Mouse (Mus musculus): ENCODE measurements around the gene Angptl2. TPM values are rescaled to one million over a fixed set of nuclear protein-coding genes. Genes with fewer than 3 reads are reported as not detected.

Gene Angptl2
- total RNA-seq, 2 experiments from 2014 or later = not detected

GRCm38 (mm10) chr2:33261475-33261874, 45.6 kb downstream of the Angptl2 start:
- no peak for ATAC-seq (replicated peaks; ENCODE audit: low FRiP score, poor library complexity, severe bottlenecking)

DNA sequence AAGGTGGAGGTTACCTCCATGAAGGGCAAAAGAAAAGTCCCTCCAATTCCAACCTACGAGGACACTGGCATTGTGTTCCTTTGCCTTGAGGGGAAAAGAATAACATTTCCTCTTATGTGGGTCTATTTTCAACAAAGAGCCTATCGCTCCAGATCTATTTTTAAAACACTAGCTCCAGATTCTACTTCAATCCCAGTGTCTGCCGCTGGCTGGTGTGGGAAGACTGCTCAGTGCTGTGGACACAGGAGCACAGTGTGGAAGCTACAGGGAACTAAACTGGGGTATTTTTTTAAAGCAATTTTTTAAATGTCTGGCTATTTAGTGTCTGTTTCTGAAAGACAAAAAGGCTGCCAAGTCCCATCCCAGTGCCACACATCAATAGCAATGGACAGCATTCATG, 49.9 kb downstream of the Angptl2 start:
- ATAC-seq (replicated peaks; ENCODE audit: low FRiP score, poor library complexity, severe bottlenecking) = no peak

DNA sequence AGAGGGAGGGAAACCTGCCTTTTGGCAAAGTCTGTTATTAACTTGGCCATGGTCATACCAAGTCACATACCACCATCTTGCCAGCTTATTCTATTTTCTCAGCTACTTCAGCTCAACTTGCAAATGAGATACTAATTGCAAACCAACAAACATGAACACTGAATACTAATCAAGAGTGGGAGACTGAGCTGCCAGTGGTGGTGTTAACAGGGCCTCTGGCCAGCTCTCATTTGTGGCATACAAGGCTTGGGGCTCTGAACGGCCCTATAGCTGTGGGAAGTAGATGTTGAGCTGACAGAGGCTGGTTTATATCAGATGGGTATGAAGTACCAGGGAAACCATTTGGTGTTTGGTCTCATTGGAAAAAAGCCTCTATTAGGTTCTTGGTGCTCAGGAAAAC, 51.2 kb downstream of the Angptl2 start:
- ATAC-seq (replicated peaks; ENCODE audit: low FRiP score, poor library complexity, severe bottlenecking) = no peak

- ATAC-seq (replicated peaks; ENCODE audit: low FRiP score, poor library complexity, severe bottlenecking) = 0 out of 2 replicates have a peak, but pooled peaks have one; percentile 38
Measured at GRCm38 (mm10) chr2:33268384-33269131, 52.7 kb downstream of the Angptl2 start.

DNA sequence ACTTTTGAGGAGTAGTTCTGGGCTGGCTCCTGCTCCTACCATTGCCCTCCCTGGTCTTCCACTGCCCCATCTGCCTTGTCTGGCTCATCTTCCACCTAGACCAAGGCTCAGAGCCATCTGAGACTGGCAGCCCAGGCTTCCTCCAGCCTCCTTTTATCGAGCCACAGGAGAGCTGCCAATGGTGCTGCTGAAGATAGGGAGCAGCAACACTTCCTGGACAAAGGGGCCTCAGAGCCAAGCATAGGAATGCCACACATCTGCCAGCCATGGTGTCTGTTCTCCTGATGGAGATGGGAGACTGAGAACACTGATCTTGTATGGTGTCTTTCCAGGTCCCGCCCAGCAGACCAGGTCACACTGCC, 53.2 kb downstream of the Angptl2 start:
- ATAC-seq (replicated peaks; ENCODE audit: low FRiP score, poor library complexity, severe bottlenecking) = peak; percentile 41; the same call in 1 of the 2 replicates

DNA sequence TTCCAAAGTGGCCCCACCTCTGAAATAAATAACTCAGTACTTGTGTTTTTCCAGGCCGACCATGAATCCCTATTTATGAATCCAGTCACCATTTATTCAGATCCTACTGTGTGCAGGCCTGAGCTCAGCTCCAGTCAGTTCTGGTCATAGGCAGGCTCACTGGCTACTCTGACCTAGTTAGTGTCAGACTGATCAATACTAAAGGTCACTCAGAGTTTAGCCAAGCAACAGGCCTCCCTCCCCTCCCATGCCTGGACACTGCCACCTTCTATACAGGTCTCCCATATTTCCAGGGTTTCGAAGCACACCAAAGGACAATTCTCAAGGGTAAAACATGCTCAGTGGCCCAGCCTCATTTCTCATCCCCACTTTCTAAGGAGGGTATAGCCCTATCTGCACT, 54.7 kb downstream of the Angptl2 start:
- ATAC-seq (replicated peaks; ENCODE audit: low FRiP score, poor library complexity, severe bottlenecking) = no peak

DNA sequence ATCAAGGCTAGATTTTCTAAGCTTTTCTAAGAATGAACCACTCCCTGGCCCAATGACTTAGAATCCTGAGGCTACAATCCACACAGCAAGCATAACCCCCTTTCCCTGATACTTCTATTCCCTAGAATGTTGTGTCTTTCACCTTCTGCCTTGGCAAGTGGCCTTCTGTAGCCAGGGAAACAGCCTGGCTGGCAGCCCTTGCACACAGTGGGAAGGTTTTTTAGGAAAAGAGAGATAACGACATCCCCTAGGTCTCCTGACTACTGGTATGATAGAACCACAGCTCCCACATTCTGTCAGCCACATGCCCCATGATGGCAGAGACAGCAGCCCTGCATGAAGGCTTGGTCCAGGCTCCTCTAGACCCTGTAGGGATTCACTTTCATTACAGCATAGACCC, 55.6 kb downstream of the Angptl2 start:
- no peak for ATAC-seq (replicated peaks; ENCODE audit: low FRiP score, poor library complexity, severe bottlenecking)

DNA sequence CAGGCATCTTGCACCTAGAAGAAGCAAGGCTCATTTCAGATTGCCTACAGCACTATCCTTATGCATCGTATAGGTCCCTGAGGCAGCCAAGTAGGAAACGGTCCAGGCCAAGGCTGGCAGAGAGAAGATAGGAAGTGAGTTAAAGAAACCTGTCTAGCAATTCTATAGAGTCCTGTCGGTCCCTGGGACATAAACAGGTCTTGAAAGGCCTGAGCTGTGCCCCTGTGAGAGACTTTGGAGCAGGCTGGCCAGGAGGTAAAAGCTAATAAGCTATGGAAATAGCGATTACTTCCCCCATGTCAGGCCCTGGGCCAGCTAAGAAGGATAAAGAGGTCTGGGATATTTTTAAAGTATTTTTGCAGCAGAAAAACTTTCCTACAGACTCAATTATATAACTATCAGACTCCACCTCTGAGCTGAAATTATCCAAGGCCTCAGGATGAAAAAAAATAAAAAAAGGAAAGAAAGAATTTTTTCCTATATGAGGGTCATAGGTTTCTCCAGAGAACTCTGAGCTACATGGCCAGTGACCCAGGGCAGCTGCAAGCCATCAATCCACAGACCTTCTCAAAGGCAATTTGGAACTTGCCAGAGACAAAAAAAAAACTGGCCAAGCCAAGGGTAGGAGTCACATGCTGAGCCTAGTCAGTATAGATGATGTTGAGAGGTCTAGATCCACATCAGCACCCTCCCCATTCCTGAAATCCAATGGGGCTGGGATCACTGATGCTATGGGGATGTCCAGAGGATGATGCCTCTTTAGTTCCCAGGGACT, 57.0 kb downstream of the Angptl2 start:
- ATAC-seq (replicated peaks; ENCODE audit: low FRiP score, poor library complexity, severe bottlenecking) = no peak

DNA sequence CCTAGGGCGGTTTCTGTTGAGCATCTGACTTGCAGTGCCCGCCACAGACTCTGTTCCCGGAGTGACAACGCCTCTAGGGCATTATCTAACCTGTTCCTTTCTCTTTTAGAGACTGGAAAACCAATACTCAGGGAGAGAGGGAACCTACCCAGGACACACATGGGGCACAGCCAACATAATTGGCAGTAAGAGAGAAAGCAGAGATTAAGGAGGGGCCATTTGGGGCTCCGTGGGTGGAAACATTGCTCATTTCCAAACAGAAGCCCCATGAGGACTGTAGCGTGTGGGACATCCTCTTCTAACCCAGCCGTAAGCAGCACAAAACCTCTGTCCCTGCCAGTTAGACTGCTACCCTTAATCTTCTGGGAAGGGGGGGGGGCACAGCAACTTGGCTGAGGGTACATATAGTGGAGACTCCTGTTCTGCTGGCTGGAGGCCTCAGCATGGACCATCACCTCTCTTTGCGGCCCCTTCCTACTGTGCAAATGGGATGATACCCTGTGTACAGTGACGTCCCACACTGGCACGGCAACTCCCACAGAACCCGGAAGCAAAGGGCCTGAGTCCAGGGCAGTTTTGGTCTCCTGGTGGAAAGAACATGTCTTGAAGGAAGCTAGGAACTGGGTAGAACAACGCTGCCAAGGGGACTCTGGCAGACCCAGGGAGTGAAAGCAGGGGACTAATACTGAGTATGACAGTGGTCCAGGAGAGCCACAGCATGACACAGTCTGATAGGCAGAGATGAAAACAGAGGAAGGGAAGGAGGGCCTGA, 59.0 kb downstream of the Angptl2 start:
- no peak for ATAC-seq (replicated peaks; ENCODE audit: low FRiP score, poor library complexity, severe bottlenecking)

DNA sequence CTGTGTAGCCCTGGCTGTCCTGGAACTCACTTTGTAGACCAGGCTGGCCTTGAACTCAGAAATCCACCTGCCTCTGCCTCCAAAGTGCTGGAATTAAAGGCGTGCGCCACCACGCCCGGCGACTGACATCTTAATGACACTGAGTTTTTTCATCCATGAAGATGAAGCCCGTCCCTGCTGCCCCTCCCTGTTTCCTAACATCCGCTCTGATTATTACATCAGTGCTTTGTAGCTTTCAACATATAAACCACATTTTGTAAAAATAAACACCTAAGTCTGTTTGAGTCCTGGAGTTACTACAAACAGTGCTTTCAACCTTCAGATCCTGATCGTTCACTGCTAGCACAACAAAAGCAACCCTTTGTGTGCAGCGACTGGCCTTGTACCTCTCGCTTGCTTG, 63.9 kb downstream of the Angptl2 start:
- ATAC-seq (replicated peaks; ENCODE audit: low FRiP score, poor library complexity, severe bottlenecking) = no peak

- no peak for ATAC-seq (replicated peaks; ENCODE audit: low FRiP score, poor library complexity, severe bottlenecking)
Measured at GRCm38 (mm10) chr2:33280525-33280924, 64.7 kb downstream of the Angptl2 start.

GRCm38 (mm10) chr2:33281807-33282206, 65.9 kb downstream of the Angptl2 start:
- ATAC-seq (replicated peaks; ENCODE audit: low FRiP score, poor library complexity, severe bottlenecking) = no peak

GRCm38 (mm10) chr2:33282877-33283276, 67.0 kb downstream of the Angptl2 start:
- no peak for ATAC-seq (replicated peaks; ENCODE audit: low FRiP score, poor library complexity, severe bottlenecking)

DNA sequence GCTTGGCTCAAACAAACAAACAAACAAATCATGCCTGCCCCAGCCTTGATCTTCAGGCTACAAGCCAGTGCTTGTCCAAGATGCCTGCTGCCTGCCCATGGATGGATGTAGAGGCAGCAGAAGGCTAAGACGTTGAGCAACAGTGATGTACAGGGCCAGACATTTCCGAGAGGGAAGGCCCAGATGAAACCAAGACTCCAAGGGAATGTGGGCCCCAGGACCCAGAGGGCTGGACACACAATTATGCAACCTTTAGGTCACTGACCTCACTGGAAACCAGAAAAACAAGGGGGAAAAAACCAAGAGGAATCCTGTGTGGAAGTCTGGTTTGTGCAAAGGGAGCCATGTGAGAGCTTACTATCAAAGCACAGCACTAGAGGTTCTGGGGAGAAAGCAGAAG, 67.8 kb downstream of the Angptl2 start:
- ATAC-seq (replicated peaks; ENCODE audit: low FRiP score, poor library complexity, severe bottlenecking) = no peak

GRCm38 (mm10) chr2:33288837-33289236, 73.0 kb downstream of the Angptl2 start:
- no peak for ATAC-seq (replicated peaks; ENCODE audit: low FRiP score, poor library complexity, severe bottlenecking)

DNA sequence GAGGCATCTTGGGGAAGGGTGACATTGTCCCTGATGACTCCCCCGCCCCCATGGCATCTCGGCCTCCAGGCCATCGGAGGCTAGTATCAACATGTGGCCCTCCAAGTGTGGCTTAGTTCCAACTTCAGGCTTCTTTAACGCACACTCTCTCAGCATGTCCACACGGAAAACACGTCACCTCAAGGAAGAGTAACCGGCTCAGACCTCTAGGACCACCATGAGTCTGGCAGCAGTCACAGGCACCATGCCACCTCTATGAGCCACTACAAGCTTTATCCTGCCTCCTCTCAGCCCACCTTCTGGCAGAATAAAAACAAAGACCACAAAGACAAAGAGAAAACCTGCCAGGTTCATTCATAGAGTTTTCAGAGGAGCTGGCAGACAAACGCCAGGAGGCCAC, 74.6 kb downstream of the Angptl2 start:
- ATAC-seq (replicated peaks; ENCODE audit: low FRiP score, poor library complexity, severe bottlenecking) = no peak

DNA sequence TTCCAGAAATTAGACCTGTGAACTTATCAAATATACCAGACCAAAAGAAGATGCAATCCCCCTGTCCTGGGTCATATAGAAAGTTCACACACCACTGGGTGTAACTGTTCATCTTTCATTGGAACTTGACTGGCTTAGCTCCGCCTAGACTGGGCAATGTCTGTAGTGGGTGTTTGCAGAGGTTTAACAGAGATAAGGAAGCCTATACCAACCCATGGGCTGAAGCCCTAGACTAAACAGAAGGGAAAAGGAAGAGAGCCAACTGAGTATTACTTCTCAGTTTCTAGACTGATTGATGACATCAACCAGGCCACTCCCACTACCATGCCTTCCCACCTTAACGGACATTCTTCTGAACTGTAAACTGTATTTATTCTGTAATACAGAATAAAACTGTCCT, 76.2 kb downstream of the Angptl2 start:
- no peak for ATAC-seq (replicated peaks; ENCODE audit: low FRiP score, poor library complexity, severe bottlenecking)

DNA sequence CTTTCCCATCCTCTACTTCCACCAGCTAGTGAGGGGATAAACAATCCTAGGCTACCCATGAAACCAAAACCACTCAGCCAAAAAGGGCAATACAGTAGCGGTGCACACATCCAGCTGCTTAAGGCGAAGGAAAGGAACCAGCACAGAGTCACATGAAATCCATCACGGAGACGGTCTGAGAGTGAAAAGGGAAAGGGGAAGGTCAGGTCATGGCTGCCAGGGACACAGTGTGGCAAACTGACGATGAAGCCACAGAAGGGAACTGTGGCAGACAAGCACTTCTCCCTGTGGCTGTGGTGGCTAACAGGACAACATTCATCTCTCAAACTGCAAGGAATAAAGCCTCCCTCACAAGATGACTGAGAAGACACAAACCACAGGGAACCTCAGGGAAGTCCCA, 79.2 kb downstream of the Angptl2 start:
- no peak for ATAC-seq (replicated peaks; ENCODE audit: low FRiP score, poor library complexity, severe bottlenecking)

All from erythroblast, adult 5-6 weeks (primary cell).